Mouse (Mus musculus) kidney, adult 18-20 months (tissue): ENCODE measurements around the gene AI837181.
"Not testable (repeated sequence)": the region's sequence is repeated elsewhere in the genome, so short reads cannot be mapped to it uniquely, and the experiment has no call there.

Experiments used
- DNase-seq: peaks from one replicate; pipeline ENCODE4 v3.0.0; 2021

The AI837181 gene

DNA sequence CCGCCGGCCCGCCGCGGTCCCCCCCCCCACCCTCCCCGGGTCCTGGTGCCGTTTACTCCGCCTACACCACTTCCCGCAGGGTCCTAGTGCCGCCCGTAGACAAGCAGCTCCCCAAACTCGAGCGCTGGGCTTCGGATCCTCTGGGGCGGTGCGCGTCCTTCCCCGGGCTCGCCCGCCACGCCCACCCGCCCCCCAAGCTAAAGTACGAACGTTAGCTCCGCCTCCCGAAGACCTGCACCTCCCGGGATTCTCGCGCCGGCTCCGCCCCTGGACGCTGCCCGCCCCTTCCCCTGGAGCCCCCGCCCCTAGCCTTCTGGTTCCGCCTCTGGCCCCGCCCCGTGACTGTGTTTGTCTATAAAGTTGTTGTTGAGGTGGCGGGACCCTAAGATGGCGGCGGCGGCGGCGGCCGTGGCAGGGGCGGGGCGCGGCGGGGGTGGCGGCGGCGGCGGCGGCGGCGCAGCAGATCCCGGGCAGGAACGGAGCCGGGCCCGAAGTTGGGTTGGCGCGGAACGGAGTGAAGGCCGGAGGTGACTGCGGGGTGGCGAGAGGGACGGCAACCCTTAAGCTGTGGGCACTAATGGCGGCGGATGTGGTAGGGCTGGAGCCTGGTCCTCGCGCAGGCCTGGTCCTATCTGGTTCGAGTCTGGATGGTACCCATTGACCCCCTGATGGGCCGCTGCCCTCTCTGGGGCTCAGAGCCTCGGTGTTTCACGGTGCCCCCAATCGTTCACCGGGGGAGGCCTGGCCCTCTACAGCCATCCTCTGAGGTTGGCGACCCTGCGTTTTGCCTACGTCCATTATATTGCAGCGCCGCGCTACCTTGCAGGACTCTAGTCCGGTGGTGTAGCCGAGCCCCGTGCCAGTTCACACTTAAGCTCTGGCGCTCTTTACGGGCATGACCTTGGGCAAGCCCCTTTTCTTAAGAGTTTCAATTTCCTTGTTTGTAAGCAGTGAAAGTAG lies at the start of gene AI837181, which contains the start of gene Drap1:
AI837181 (plus strand) TSS at position 363 of the 960 bp plus-strand sequence.
Drap1 (minus strand) TSS at position 198 of the 960 bp plus-strand sequence.
- DNase-seq: peak; percentile 93

GRCm38 (mm10) chr19:5377446-5377845 lies 47.5 kb upstream of the AI837181 start:
- no peak for DNase-seq

DNA sequence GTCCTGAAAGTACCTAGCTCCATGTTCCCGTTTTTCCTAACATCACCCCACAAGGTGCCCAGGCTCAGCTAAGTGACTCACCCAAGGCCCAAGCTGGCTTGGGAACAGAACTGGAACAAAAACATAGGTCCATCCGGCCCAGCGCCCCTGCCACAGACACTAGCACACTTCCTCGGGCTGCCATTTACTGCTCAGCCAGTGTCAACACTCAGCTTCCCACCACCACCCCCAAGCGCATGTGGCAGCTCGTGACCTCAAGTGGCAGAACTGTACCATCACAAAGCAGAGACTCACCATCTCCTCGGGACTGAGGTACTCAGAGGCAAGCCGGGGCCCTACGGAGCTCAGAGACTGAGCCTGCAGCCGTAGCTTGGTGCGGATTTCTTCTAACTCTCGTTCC lies 41.6 kb upstream of the AI837181 start:
- no peak for DNase-seq

DNA sequence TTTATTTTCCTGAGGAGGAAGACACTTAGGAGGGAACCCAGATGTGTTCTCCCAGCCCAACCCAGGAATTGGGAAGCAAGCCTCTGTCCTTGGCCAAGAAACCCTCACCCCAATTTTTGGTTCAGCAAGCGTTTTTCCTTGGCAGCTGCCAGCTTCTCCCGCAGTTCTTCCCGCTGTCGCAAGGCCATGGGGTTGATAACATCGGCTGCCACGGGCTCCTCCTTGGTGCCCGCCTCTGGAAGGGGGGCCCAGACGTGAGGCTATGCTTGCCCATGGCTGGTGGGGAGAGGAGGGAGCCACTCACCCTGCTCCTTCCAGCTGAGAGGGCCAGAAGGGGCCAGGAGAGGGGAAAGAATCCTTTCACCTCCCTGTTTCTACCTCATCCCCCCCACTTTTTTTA lies 40.2 kb upstream of the AI837181 start:
- DNase-seq: no peak

- DNase-seq: no peak
Observed at GRCm38 (mm10) chr19:5388011-5388441, 36.9 kb upstream of the AI837181 start.

DNA sequence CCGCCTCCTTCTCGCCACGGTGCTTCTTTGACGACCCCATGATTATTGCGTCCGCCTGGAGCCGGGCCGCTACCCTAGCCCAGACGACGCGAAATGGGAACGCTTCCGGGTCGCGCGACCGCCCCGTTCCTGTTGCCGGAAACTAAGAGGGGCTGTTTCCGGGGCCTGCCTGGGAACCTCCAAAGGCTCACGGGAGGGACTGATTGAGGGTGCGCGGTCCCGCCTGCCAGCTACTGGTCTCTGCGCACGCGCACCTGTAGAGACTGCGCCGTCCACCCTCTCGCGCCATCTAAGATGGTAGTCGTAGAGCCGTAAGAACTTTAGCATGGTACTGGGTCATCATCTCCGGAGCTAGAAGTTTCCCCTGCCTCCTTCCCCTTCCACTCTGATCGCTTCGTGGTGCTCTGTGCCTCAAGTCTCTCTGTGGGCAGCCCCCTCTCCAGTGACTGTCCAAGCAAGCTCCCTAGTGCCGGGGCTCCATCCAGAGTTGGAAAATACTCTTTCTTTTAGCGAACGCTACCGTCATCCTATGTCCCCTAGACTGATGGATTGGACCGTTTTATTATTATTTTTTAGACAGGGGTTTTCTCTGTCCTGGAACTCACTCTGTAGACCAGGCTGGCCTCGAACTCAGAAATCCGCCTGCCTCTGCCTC lies 36.2 kb upstream of the AI837181 start, which contains the start of gene Sart1:
Sart1 (minus strand) TSS at position 116 of the 655 bp plus-strand sequence.
- DNase-seq: peak; percentile 93

- peak; percentile 35 for DNase-seq
Observed at GRCm38 (mm10) chr19:5389647-5390046, 35.3 kb upstream of the AI837181 start.

DNA sequence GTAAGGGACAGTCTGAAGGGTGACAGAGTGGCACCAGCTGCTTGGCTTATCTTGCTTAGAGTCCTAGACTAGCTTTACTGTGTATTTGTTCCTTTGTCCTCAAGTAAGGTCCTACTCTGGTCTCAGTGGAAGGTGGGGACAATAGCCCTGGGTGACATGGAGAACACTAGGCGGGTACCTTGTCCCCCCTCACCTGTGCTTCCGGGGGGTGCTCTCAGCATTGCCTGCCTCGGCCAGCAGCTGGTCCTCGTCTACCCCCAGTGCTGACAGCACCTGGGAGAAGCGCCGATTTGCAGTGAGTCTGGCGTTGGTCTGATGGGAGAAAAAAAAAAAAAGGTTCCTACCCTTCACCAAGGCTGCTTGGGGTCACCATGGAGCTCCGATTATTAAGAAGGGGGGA lies 34.5 kb upstream of the AI837181 start:
- DNase-seq: no peak

GRCm38 (mm10) chr19:5392892-5393291 lies 32.1 kb upstream of the AI837181 start:
- peak; percentile 81 for DNase-seq

DNA sequence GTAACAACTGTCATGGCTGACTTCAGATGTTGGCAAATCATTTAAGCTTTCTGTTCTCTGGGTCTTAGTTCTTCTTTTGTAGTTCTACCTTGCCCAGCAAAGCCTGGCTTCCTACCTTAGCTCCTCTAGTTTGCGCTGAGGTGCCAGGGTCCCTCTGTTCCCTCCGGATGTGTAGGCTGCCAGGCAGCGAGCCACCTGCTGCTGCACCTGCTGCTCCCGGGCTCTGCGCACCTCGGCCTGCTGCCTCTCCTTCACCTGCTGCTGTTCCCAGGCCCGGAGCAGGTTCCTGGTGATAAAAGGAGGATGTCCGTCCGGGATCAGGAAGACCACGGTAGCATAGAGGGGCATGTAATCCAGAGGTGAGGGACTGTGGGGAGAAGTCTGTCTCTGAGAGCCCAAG lies 30.8 kb upstream of the AI837181 start:
- no peak for DNase-seq

DNA sequence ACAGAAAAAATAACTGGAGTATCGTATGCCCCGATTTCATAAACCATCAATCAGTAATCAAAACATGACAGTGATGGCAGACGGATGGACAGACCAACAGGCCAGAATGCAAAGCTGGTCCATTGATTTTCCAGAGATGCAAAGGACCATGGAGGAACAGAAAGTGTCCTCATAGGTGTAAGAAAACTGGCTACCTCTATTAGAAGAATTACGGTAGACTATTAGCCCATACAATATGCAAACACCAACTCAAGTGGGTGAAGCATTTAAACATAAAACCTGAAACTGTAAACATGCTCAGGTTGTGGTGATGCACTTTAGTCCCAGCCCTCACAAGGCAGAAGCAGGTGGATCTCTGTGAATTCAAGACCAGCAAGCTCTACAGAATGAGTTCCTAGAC lies 29.6 kb upstream of the AI837181 start:
- no peak for DNase-seq

- DNase-seq: not testable (repeated sequence)
Observed at GRCm38 (mm10) chr19:5401073-5401472, 23.9 kb upstream of the AI837181 start.

DNA sequence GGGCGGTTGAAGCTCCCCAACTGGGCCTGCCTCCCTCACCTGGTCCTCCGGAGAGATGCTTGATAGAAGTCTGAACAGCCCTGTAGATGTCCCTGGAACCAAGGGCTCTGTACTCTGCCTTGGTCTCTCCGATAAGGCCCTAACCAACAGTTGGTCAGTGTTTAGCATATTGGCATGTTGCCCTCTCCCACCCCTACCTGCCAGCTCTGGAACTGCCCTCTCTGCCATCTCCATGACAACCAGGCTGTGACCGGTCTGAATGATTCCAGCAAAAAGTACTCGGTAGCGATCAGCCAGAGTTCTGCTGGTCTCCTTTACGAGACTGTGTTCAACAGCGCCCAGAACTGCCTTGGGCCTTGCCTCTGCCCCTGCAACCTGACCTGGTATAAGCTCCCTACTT lies 22.7 kb upstream of the AI837181 start, which contains the start of gene Tsga10ip:
Tsga10ip (minus strand) TSS at position 234 of the 400 bp plus-strand sequence.
- no peak for DNase-seq

DNA sequence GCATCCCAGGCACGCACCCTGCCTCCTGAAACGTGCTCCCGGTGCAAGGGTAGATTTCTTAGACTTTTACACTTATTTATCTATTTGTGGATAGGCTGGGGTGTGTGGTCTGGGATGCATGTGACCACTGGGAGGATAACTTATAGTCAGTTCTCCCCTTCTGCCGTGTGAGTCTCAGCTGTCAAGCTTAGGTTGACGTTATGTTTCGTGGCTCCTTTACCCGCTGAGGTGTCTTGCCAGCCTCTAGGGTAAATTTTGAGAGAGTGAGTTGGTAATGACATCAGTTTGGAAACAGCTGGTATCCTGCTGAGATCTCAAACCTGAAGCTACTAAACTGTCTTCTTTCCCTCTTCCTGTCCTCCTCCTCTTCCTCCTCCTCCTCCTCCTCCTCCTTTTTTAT lies 19.0 kb upstream of the AI837181 start:
- no peak for DNase-seq

DNA sequence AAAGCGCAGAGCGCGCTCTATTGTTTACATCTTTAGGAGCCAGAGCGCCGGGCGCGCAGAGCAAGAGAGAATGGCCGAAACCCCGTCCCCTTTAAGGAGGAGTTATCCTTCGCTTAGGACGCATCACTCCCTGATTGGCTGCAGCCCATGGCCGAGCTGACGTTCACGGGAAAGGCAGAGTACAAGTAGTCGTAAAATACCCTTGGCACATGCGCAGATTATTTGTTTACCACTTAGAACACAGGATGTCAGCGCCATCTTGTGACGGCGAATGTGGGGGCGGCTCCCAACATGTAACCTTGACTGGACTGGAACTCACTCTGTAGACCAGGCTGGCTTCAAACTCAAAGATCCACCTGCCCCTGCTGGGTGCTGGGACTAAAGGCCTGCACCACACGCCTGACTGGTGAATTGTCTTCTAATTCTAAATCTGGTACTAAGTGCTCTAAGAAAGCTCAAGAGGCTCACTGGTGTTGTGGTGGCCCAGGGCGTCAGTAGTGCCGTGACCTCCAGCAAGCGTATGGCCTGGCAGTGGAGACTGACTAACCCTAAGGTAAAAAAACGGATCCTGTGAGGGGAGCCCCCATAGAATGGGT lies 18.3 kb upstream of the AI837181 start:
- DNase-seq: peak; percentile 65

GRCm38 (mm10) chr19:5407133-5407532 lies 17.8 kb upstream of the AI837181 start:
- peak; percentile 72 for DNase-seq

GRCm38 (mm10) chr19:5408057-5409001 lies 16.6 kb upstream of the AI837181 start:
- DNase-seq: no peak

GRCm38 (mm10) chr19:5409068-5409467 lies 15.9 kb upstream of the AI837181 start:
- DNase-seq: no peak

- DNase-seq: no peak
Observed at GRCm38 (mm10) chr19:5410641-5411040, 14.3 kb upstream of the AI837181 start.

DNA sequence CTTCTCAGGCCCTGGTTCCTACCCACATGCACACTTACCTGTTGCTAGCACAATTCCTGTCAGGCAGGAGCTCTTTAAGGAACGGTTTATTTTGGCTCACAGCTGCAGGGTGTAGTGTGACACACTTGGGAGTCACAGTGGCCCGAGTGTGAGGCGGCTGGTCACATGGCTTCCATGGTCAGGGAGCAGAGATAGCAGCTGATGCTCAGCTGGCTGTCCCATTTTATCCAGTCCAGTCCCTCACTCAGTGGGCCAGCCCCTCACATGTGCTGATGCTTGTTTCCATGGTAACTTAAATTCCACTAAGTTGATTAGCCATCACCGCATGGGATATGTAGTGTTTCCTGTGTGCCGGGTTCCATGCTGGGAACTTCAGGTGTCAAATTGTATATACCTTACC lies 13.0 kb upstream of the AI837181 start:
- DNase-seq: no peak

DNA sequence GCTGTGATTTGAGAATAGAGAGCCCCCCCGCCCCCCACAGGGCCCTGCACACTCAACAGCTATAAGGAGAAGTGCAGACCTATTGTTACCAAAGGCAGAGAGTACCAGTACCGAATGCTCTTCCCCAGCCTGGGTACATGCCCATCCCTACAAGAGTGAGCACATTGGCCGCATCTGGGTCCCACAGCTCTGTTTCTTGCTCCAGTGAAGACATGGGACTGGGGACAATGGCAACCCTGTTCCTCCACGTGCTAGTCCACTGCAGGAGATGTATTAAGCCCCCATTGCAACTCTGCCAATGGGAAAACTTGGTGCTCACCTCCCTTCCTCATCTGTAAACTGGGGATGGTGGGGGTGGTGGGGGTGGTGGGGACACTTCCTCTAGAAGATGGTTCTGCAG lies 11.1 kb upstream of the AI837181 start:
- DNase-seq: no peak

- peak; percentile 44 for DNase-seq
Observed at GRCm38 (mm10) chr19:5414534-5414957, 10.4 kb upstream of the AI837181 start.
